Mouse (Mus musculus) liver, embryonic 11.5 days (tissue): ENCODE results near the gene Hes1. TPM values are rescaled to one million over a fixed set of nuclear protein-coding genes. Genes with fewer than 3 reads are reported as not detected.

Experiments used
- ATAC-seq: fragments of 200-750 bp; cut with Nextera tagmentation; replicated peaks from 2 replicates; pipeline ENCODE4 v1.8.0; 2017; ENCODE audit warnings: moderate number of reproducible peaks, mild to moderate bottlenecking, moderate TSS enrichment, moderate library complexity; ENCODE audit not compliant: low FRiP score
- DNase-seq: peaks from one replicate; pipeline ENCODE4 v3.0.0-alpha.2; 2017; ENCODE audit warnings: low spot score
- H3K27ac ChIP-seq: fragments of 300-500 bp; sonication (generic); 2 replicates; pipeline ENCODE4 v1.5.1; 2014; ENCODE audit warnings: mild to moderate bottlenecking, low read depth, low read length, control low read depth
- H3K27me3 ChIP-seq: fragments of 300-500 bp; sonication (generic); replicated peaks from 2 replicates; pipeline ENCODE4 v1.6.1; 2014; ENCODE audit warnings: low read length, mixed read lengths; ENCODE audit not compliant: control insufficient read depth, insufficient read depth
- H3K36me3 ChIP-seq: fragments of 300-500 bp; sonication (generic); 2 replicates; pipeline ENCODE4 v1.6.1; 2014; ENCODE audit warnings: mild to moderate bottlenecking, low read length, moderate library complexity, mixed read lengths; ENCODE audit not compliant: control insufficient read depth, insufficient read depth
- H3K4me1 ChIP-seq: fragments of 300-500 bp; sonication (generic); replicated peaks from 2 replicates; pipeline ENCODE4 v1.6.1; 2014; ENCODE audit warnings: low read length, mixed read lengths; ENCODE audit not compliant: control insufficient read depth, insufficient read depth
- H3K4me2 ChIP-seq: fragments of 300-500 bp; sonication (generic); 2 replicates; pipeline ENCODE4 v1.6.1; 2014; ENCODE audit warnings: mild to moderate bottlenecking, control low read depth, moderate library complexity
- H3K4me3 ChIP-seq: fragments of 300-500 bp; sonication (generic); 2 replicates; pipeline ENCODE4 v1.5.1; 2014; ENCODE audit warnings: low read depth, low read length, control low read depth
- H3K9ac ChIP-seq: fragments of 300-500 bp; sonication (generic); 2 replicates; pipeline ENCODE4 v1.6.1; 2014; ENCODE audit warnings: low read depth, low read length, control low read depth
- H3K9me3 ChIP-seq: fragments of 300-500 bp; sonication (generic); 2 replicates; pipeline ENCODE4 v1.6.1; 2016; ENCODE audit warnings: low read length, inconsistent platforms, mixed read lengths; ENCODE audit not compliant: control insufficient read depth
- WGBS: fragments of 180-500 bp; shearing (Covaris S2); extraction: QIAGEN DNeasy Blood & Tissue Kit; methylation state at CpG from one replicate; pipeline ENCODE4 v1.1.7; 2014; 5-methylcytosine and 5-hydroxymethylcytosine counted together
- polyA plus RNA-seq: library from polyadenylated mRNA; unstranded; fragments of >200 nt; fragmentation: Nextera tagmentation; extraction: Ambion mirVana; gene quantifications from 2 replicates; pipeline ENCODE4 v1.2.1, GENCODE M21; 2014

The Hes1 gene
- polyA plus RNA-seq = 22.6 and 25.3 TPM in 2 replicates

GRCm38 (mm10) chr16:30063984-30064453 is at the start of gene Hes1:
Gene Hes1, plus strand, starts transcription at chr16:30064384.
- Histone ChIP-seq H3K9ac (peak within 1 kb of the TSS; percentile 82), H3K4me2 (peak within 1 kb of the TSS; percentile 94), H3K27ac (peak within 1 kb of the TSS; percentile 94), H3K27me3 (peaks cover 84% of the 10 kb centered on the region), H3K4me1 (peaks cover 41% of the 10 kb centered on the region), H3K4me3 (peak within 1 kb of the TSS; percentile 52), H3K36me3 (no peaks in the 10 kb centered on the region), H3K9me3 (no peaks in the 10 kb centered on the region)
- WGBS = 0% methylated on average over 49 of the region's 57 CpGs
- DNase-seq = peak; percentile 90
- ATAC-seq = peak; percentile 78

DNA sequence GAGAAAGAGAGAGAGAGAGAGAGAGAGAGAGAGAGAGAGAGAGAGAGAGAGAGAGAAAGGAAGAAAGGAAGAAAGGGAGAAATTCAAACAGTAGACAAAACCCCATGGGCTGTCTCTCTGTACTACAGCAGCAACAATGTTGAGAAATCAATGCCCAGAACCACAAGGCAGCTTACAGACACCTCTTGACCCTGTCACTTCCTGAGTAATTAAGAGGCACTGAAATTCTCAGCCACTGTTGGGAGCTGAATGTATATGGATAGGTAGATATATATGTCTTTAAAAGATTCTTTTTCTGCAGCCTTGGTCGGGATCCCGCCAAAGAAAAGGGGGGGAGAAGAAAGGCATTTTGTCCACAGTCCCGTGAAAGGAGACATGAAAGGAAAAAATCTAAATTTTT is 48.1 kb upstream of the Hes1 start:
- Histone ChIP-seq H3K27me3 (peaks cover 5% of the 10 kb centered on the region; the same call in 1 of the 2 replicates), H3K9me3 (no peaks in the 10 kb centered on the region), H3K4me2 (no peak overlapping the region), H3K4me1 (peaks cover 6% of the 10 kb centered on the region; the same call in 1 of the 2 replicates), H3K27ac (no peak overlapping the region), H3K36me3 (no peaks in the 10 kb centered on the region), H3K4me3 (no peak overlapping the region), H3K9ac (no peak overlapping the region)
- ATAC-seq (no peak), DNase-seq (no peak)
- WGBS = 61% methylated on average over 3 of the region's 3 CpGs

DNA sequence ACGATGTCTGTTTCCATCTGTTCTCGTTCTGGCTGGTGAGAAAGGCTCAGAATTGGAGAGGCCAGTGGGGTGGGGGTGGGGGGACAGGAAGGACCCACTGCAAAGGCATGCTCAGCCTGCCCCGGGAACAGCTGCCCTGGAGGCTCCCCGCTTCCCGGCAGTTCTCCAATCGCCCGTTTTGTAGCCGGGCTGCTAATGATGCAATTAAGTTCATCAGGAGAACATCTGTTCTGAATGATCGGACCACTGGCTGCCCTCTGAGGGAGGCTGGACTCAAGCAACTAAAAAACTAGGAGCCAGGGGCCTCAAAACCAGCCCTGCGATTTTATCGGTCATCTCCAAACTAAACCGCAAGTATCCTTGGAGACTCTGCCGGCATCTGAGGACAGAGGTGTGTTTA is 44.1 kb upstream of the Hes1 start:
- no peak for DNase-seq
- peaks cover 3% of the 10 kb centered on the region; the same call in 1 of the 2 replicates for H3K27me3 ChIP-seq
- H3K27ac ChIP-seq = no peak overlapping the region

DNA sequence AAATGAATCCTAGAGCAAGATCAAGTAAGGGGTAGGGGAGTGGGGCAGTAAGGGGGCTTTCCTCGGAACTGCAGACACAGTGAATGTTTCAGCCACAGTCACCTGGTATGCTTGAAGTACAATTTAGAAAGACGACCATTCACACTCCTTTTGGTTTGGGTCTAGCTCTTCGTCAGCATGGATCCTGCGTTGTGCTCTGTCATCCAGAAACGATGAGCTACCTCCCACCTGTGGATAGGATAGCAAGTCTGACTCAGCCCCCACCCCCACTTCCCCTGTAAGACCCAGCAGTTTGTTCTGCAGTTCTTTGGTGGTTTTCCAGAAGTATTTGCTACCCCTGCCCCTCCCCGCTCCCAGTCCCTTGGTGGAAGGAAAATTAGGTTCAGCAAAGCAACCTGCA is 41.8 kb upstream of the Hes1 start:
- H3K9me3 ChIP-seq = no peaks in the 10 kb centered on the region
- H3K4me1 ChIP-seq = peaks cover 4% of the 10 kb centered on the region; the same call in 1 of the 2 replicates
- no peaks in the 10 kb centered on the region for H3K36me3 ChIP-seq
- no peak overlapping the region for H3K4me3 ChIP-seq
- ATAC-seq (no peak), DNase-seq (no peak)
- no peak overlapping the region for H3K4me2 ChIP-seq
- no peak overlapping the region for H3K27ac ChIP-seq
- 57% methylated on average over 6 of the region's 6 CpGs for WGBS
- H3K27me3 ChIP-seq = no peaks in the 10 kb centered on the region; the same call in 1 of the 2 replicates
- H3K9ac ChIP-seq = no peak overlapping the region

More for the DNA sequence above, 44.1 kb upstream of the Hes1 start:
- H3K4me1 ChIP-seq = peaks cover 4% of the 10 kb centered on the region; the same call in 1 of the 2 replicates
- H3K4me2 ChIP-seq = no peak overlapping the region
- no peak overlapping the region for H3K9ac ChIP-seq
- WGBS = 26% methylated on average over 13 of the region's 13 CpGs
- no peaks in the 10 kb centered on the region for H3K9me3 ChIP-seq
- no peak for ATAC-seq
- H3K4me3 ChIP-seq = no peak overlapping the region
- no peaks in the 10 kb centered on the region for H3K36me3 ChIP-seq

DNA sequence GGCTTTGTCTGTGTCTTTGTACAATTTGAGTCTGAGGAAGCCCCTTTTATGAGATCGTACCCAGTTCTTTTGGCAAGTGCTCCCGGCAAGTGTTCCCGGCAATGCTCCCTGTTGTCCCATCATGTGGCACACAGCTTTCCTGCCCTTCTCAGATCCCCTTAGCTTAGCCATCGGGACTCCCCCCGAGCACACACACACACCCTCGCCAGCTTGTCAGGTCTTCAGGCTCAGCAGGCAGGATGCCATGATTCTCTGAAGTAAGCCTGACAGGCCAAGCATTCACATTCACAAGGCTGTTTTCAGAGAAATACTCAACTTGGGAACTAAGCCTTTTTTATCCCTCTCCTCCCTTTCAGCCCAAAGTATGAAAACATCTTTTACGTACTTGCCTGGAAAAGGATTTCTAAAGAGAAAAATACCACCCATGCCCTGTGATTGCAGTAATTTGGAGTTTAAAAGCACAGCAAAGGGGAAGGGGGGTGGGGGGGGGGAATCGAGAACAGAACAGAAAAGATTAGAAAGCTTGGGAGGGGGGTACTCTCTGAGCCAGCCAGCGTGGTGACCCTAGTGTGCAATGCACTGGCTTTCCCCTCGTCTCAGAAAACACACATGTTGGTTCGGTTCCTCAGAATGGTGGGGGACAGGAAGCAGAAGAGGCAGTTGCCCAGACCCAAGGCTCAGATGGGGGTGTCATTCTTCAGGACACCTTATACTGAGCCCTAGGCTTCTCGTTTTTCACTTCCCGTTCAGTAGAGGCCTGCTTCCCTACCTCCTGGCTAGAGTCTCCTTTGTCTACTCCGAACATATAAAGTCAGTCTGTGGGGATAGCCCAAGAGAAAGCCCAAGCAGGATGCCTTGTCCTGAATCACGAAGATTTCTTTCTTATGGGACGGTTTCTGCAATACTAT is 41.0 kb upstream of the Hes1 start:
- H3K4me3 ChIP-seq = no peak overlapping the region
- H3K36me3 ChIP-seq = no peaks in the 10 kb centered on the region
- no peak overlapping the region for H3K9ac ChIP-seq
- DNase-seq = no peak
- 70% methylated on average over 16 of the region's 16 CpGs for WGBS
- no peaks in the 10 kb centered on the region for H3K9me3 ChIP-seq
- peaks cover 4% of the 10 kb centered on the region; the same call in 1 of the 2 replicates for H3K4me1 ChIP-seq
- H3K27ac ChIP-seq = no peak overlapping the region
- H3K27me3 ChIP-seq = no peaks in the 10 kb centered on the region; the same call in 1 of the 2 replicates
- H3K4me2 ChIP-seq = no peak overlapping the region
- ATAC-seq = no peak

GRCm38 (mm10) chr16:30024681-30025262 is 39.4 kb upstream of the Hes1 start:
- Histone ChIP-seq H3K4me2 (no peak overlapping the region), H3K9me3 (no peaks in the 10 kb centered on the region), H3K27ac (no peak overlapping the region), H3K4me3 (no peak overlapping the region), H3K4me1 (peaks cover 4% of the 10 kb centered on the region; the same call in 1 of the 2 replicates), H3K36me3 (no peaks in the 10 kb centered on the region), H3K27me3 (no peaks in the 10 kb centered on the region; the same call in 1 of the 2 replicates), H3K9ac (no peak overlapping the region)
- ATAC-seq (no peak), DNase-seq (no peak)
- 40% methylated on average over 9 of the region's 9 CpGs for WGBS

- Histone ChIP-seq H3K4me3 (no peak overlapping the region), H3K36me3 (no peaks in the 10 kb centered on the region), H3K4me2 (no peak overlapping the region), H3K9ac (no peak overlapping the region), H3K4me1 (no peaks in the 10 kb centered on the region), H3K27ac (no peak overlapping the region), H3K27me3 (no peaks in the 10 kb centered on the region; the same call in 1 of the 2 replicates), H3K9me3 (no peaks in the 10 kb centered on the region)
- DNase-seq = no peak
- WGBS = 76% methylated on average over 6 of the region's 6 CpGs
- ATAC-seq = no peak
Measured at GRCm38 (mm10) chr16:30028184-30028583, 36.0 kb upstream of the Hes1 start.

GRCm38 (mm10) chr16:30029264-30030003 is 34.8 kb upstream of the Hes1 start:
- H3K9ac ChIP-seq = no peak overlapping the region
- H3K4me1 ChIP-seq = peaks cover 4% of the 10 kb centered on the region; the same call in 1 of the 2 replicates
- 76% methylated on average over 12 of the region's 12 CpGs for WGBS
- no peak overlapping the region for H3K4me2 ChIP-seq
- no peak for ATAC-seq
- no peaks in the 10 kb centered on the region for H3K9me3 ChIP-seq
- H3K36me3 ChIP-seq = no peaks in the 10 kb centered on the region
- no peaks in the 10 kb centered on the region; the same call in 1 of the 2 replicates for H3K27me3 ChIP-seq
- no peak overlapping the region for H3K27ac ChIP-seq
- H3K4me3 ChIP-seq = no peak overlapping the region
- DNase-seq = no peak
